Mouse (Mus musculus) splenic B cell, adult 2 months (primary cell): Measurements from ENCODE around the gene Rhoj.

Source experiments
- DNase-seq: peaks from one replicate; pipeline ENCODE4 v3.0.0-alpha.2; 2011; ENCODE audit warnings: low read depth, low spot score
- H3K27me3 ChIP-seq: 2 replicates; pipeline ENCODE4 v1.6.1; 2012; ENCODE audit warnings: mild to moderate bottlenecking, low read length, moderate library complexity, mixed read lengths; ENCODE audit not compliant: control insufficient read depth, poor library complexity, insufficient read depth, severe bottlenecking
- H3K36me3 ChIP-seq: 2 replicates; pipeline ENCODE4 v1.6.1; 2012; ENCODE audit warnings: mild to moderate bottlenecking, low read length, moderate library complexity, mixed read lengths; ENCODE audit not compliant: control insufficient read depth, poor library complexity, insufficient read depth, severe bottlenecking

The Rhoj gene

GRCm38 (mm10) chr12:75450011-75450410 is 141.9 kb downstream of the Rhoj start:
- Histone ChIP-seq H3K36me3 (peaks cover 7% of the 10 kb centered on the region), H3K27me3 (no peaks in the 10 kb centered on the region)
- peak; percentile 66 for DNase-seq

DNA sequence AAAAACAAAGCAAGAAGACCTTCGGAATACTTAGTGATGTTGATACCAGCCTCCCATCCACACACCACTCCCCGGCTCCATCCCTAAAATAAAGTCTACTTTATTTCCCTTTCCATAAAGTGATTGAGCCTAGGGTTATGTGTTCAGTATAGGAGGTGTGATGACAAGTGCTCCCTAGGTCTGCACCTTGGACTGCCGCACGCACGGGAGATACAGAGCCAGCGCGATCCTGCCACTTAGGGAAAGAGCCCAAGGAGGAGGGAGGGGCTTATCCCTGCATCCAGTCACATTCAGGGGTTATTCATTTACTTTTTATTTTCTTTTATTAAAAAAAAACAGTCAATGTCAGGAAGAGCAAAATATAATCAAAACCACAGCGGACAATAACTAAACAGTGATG is 142.5 kb downstream of the Rhoj start:
- H3K27me3 ChIP-seq, result no peaks in the 10 kb centered on the region
- DNase-seq, result no peak
- H3K36me3 ChIP-seq, result peaks cover 7% of the 10 kb centered on the region
